Mouse (Mus musculus) ES-Bruce4 (cell line): Measurements from ENCODE around the gene Wfdc9.

Experiments
- CTCF ChIP-seq: IDR thresholded peaks from one replicate; pipeline ENCODE4 v1.8.1; 2011; ENCODE audit warnings: low read depth, low read length
- EP300 ChIP-seq: IDR thresholded peaks from 2 replicates; pipeline ENCODE4 v1.6.1; 2011; ENCODE audit warnings: low read depth, low read length; ENCODE audit not compliant: insufficient read depth
- POLR2A ChIP-seq: IDR thresholded peaks from one replicate; pipeline ENCODE4 v1.8.1; 2011; ENCODE audit warnings: low read length; ENCODE audit not compliant: insufficient read depth

- peak; percentile 65 for TF ChIP-seq CTCF
- no peak for TF ChIP-seq POLR2A
- TF ChIP-seq EP300, result no peak
Measured at GRCm38 (mm10) chr2:164600179-164600578, 56.2 kb downstream of the Wfdc9 start.
